Mouse (Mus musculus): ENCODE measurements around the gene Paip2b. TPM values are rescaled to one million over a fixed set of nuclear protein-coding genes. Genes with fewer than 3 reads are reported as not detected.

Gene Paip2b
- polyA plus RNA-seq, 1 experiment = 8.2 TPM

Other genes starting within 250 kb of the Paip2b start
- gene Clec4f, start 175.6 kb downstream of the Paip2b start, polyA plus RNA-seq (2012; rRNA removed) = not detected in 2 replicates
- gene Cd207, start 153.9 kb downstream of the Paip2b start, polyA plus RNA-seq (2012; rRNA removed) = not detected in 2 replicates
- gene Vax2, start 120.5 kb downstream of the Paip2b start, polyA plus RNA-seq (2012; rRNA removed) = not detected in 2 replicates
- not detected in 2 replicates for gene Atp6v1b1, start 88.8 kb downstream of the Paip2b start, polyA plus RNA-seq (2012; rRNA removed)
- not detected in 2 replicates for gene Ankrd53, start 69.1 kb downstream of the Paip2b start, polyA plus RNA-seq (2012; rRNA removed)
- gene Tex261, start 55.9 kb downstream of the Paip2b start, polyA plus RNA-seq (2012; rRNA removed) = 102 and 130 TPM in 2 replicates
- 32.2 and 33.2 TPM in 2 replicates for gene Nagk, start 36.8 kb downstream of the Paip2b start, polyA plus RNA-seq (2012; rRNA removed)
- 3.1 and 6.4 TPM in 2 replicates for gene Zfp638, start 35.4 kb upstream of the Paip2b start, polyA plus RNA-seq (2012; rRNA removed)
- gene Dysf, start 176.8 kb upstream of the Paip2b start, polyA plus RNA-seq (2012; rRNA removed) = 7.0 and 8.0 TPM in 2 replicates

All from large intestine, adult 2 months (tissue).